Mouse (Mus musculus) stomach, postnatal 0 days (tissue): ENCODE measurements around the gene Wscd1.

Source experiments
- CTCF ChIP-seq: IDR thresholded peaks from 2 replicates; pipeline ENCODE4 v1.5.1; 2016; ENCODE audit warnings: antibody characterized with exemption, low read depth, mild to moderate bottlenecking, moderate library complexity
- EP300 ChIP-seq: optimal IDR thresholded peaks from 2 replicates; pipeline ENCODE3; 2016; ENCODE audit warnings: antibody characterized with exemption

- TF ChIP-seq CTCF: no peak
- TF ChIP-seq EP300: no peak
Observed at GRCm38 (mm10) chr11:71785499-71785898, 35.8 kb downstream of the Wscd1 start.
